Mouse (Mus musculus): ENCODE data around the gene Atoh8.

DNA sequence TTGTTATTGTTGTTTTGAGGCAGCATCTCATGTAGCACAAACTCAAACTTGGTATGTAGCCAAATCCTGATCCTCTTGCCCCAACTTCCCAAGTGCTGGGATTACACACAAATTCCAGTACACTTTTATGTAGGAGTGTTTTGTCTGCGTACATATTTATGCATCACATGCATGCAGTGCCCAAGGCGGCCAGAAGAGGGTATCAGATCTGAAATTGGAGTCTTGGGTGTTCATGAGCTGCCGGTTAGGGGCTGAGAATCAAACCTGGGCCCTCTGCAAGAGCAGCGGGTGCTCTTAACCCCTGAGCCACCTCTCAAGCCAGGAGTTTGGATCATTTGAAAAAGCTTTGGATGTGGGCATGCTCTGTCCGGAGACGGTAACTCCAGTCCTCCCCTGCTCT lies 40.8 kb upstream of the Atoh8 start:
- TF ChIP-seq CTCF (IDR thresholded peaks at IDR 0.05; ENCODE audit: control insufficient read depth, insufficient read depth, low read length) (no peak), POLR2A (IDR thresholded peaks at IDR 0.05; ENCODE audit: borderline replicate concordance, control insufficient read depth, low read depth, low read length) (no peak)

Measured in bone marrow, adult 2 months (tissue).